Mouse (Mus musculus) olfactory bulb, adult 2 months (tissue): Measurements from ENCODE around the gene Celf2. TPM values are rescaled to one million over a fixed set of nuclear protein-coding genes. Genes with fewer than 3 reads are reported as not detected.
"Not testable (repeated sequence)": the region's sequence is repeated elsewhere in the genome, so short reads cannot be mapped to it uniquely, and the experiment has no call there.

Experiments
- H3K27ac ChIP-seq: fragments of 200-500 bp; 2 replicates; pipeline ENCODE4 v1.5.1; 2012; ENCODE audit warnings: low read depth, low read length; ENCODE audit not compliant: insufficient read depth
- H3K4me1 ChIP-seq: fragments of 200-500 bp; 2 replicates; pipeline ENCODE4 v1.6.1; 2012; ENCODE audit warnings: low read length; ENCODE audit not compliant: control insufficient read depth, insufficient read depth
- H3K4me3 ChIP-seq: fragments of 200-500 bp; 2 replicates; pipeline ENCODE4 v1.5.1; 2012; ENCODE audit warnings: mild to moderate bottlenecking, low read depth, low read length, moderate library complexity; ENCODE audit not compliant: insufficient read depth
- CTCF ChIP-seq: fragments of 200-500 bp; IDR thresholded peaks from 2 replicates; pipeline ENCODE4 v1.5.1; 2012; ENCODE audit warnings: low read depth, mild to moderate bottlenecking, low read length, moderate library complexity; ENCODE audit not compliant: insufficient read depth
- POLR2A ChIP-seq: fragments of 200-500 bp; IDR thresholded peaks from 2 replicates; pipeline ENCODE4 v1.6.1; 2012; ENCODE audit warnings: mild to moderate bottlenecking, low read depth, low read length, moderate library complexity; ENCODE audit not compliant: insufficient read depth
- WGBS: fragments of 180-500 bp; shearing (Covaris S2); methylation state at CpG from one replicate; pipeline ENCODE4 v1.1.7; 2018; 5-methylcytosine and 5-hydroxymethylcytosine counted together
- polyA plus RNA-seq: library from polyadenylated mRNA; stranded (reverse); fragments of >200 nt; gene quantifications from 2 replicates; pipeline ENCODE4 v1.2.4, GENCODE M21; 2012; ENCODE audit warnings: low replicate concordance; ENCODE audit not compliant: missing spikeins, insufficient read depth, insufficient read length

The Celf2 gene
- polyA plus RNA-seq, result 447 and 540 TPM in 2 replicates

- H3K4me3 ChIP-seq, H3K4me1 ChIP-seq, H3K27ac ChIP-seq: not testable (repeated sequence)
- 97% methylated on average over 9 of the region's 9 CpGs for WGBS
These were observed at the start of gene Celf2 for GRCm38 (mm10) chr2:7509463-7509862. Gene Celf2, minus strand, starts transcription at chr2:7509563.

DNA sequence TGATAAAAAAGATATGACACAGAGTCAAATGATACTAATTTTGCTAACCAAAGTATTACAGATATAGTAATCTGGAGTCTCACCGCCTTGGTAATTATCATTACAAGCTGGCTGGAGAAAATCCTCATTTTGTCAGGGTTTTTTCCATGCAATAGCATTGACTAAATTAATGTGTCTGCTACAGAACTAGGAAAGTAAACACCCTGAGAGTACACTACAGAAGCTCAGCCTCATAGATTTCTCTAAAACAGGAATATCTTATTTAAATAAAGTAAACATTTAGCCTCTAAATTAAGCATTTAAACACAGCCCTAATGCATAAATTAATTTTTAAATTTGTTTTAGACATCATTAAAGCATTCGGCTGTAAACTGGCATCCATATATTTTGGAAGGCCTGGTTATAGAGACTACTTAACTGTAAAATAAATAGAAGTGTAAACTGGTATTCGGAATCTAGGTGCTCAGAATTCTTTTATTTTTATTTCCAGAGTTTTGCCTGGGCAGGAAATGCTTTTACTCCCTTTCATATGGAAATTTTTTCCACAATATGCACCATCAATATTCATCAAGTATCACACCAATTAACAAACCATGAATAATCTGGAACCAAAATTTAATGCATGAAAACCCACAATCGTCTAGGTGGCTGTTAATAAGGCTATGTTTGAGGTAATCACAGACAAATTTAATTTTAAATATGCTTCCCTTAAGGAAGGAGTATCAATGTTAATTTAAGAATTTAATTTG, 46.0 kb upstream of the Celf2 start:
- TF ChIP-seq POLR2A (no peak), CTCF (no peak)
- H3K27ac ChIP-seq, result no peak overlapping the region
- no peak overlapping the region for H3K4me3 ChIP-seq
- WGBS, result 43% methylated on average over 4 of the region's 4 CpGs
- H3K4me1 ChIP-seq, result no peaks in the 10 kb centered on the region

DNA sequence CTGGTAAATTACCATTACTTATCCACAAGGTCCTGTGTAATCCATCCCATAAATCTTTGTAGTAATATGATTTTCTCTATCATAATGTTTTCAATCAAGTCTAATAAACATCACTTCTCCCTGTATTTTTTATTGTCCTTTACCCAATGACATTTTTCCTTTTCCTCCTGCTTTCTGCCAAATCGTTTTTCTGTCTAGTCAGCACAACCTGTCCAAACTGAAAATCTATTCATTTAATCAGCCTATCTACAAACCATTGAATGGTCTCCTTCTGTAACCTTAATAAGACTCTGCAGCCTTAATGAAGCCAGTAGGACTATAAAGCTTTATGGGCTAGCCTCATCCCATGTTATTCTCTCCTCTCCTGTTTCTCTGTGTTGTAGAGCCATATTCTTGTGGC, 45.2 kb upstream of the Celf2 start:
- TF ChIP-seq POLR2A (no peak), CTCF (no peak)
- Histone ChIP-seq H3K27ac (no peak overlapping the region), H3K4me1 (no peaks in the 10 kb centered on the region), H3K4me3 (no peak overlapping the region)
- WGBS, result 44% methylated on average over 1 of the region's 1 CpGs

GRCm38 (mm10) chr2:7552887-7553286, 43.5 kb upstream of the Celf2 start:
- no peak overlapping the region for H3K27ac ChIP-seq
- WGBS, result 40% methylated on average over 3 of the region's 3 CpGs

GRCm38 (mm10) chr2:7548886-7549285, 39.5 kb upstream of the Celf2 start:
- Histone ChIP-seq H3K4me3 (no peak overlapping the region), H3K4me1 (peaks cover 2% of the 10 kb centered on the region; the same call in 1 of the 2 replicates), H3K27ac (0 out of 2 replicates have a peak overlapping the region, but pooled peaks have one; percentile 13)
- no peak for TF ChIP-seq CTCF
- no peak for TF ChIP-seq POLR2A
- 32% methylated on average over 4 of the region's 4 CpGs for WGBS

More at GRCm38 (mm10) chr2:7552887-7553286, 43.5 kb upstream of the Celf2 start:
- Histone ChIP-seq H3K4me1 (peaks cover under 1% of the 10 kb centered on the region; the same call in 1 of the 2 replicates), H3K4me3 (no peak overlapping the region)
- TF ChIP-seq CTCF (no peak), POLR2A (no peak)

DNA sequence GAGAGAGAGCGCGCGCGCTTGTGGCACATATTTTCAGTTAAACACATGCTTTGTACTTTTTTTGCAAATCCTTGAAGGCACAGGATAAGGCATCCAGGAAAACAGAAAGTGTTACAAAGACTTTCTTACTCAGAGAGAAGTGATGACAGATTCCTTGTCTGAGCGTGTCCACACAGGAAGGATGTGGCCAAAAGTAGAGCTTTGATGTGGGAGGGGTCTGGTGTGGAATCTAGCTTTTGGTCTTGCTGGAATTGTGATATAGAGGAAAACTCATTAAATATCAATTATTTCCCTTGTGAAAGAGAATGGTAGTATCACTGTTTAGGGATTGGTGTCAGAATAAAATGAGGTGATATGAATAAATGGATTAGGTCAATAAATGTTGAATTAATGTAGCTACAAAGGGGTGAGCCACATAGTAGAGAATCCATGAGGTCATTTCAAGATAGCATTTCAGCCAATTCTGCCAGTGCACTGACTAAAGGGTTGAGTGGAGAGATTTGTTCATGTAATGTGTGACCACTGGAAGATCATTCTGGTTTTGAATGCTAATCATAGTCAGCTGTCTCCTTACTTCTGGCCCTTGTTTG, 25.3 kb upstream of the Celf2 start:
- TF ChIP-seq CTCF (no peak), POLR2A (no peak)
- Histone ChIP-seq H3K27ac (peak overlapping the region; percentile 41; the same call in 1 of the 2 replicates), H3K4me3 (no peak overlapping the region), H3K4me1 (0 out of 2 replicates have a peak, but pooled peaks cover under 1% of the 10 kb centered on the region)
- 96% methylated on average over 5 of the region's 5 CpGs for WGBS

DNA sequence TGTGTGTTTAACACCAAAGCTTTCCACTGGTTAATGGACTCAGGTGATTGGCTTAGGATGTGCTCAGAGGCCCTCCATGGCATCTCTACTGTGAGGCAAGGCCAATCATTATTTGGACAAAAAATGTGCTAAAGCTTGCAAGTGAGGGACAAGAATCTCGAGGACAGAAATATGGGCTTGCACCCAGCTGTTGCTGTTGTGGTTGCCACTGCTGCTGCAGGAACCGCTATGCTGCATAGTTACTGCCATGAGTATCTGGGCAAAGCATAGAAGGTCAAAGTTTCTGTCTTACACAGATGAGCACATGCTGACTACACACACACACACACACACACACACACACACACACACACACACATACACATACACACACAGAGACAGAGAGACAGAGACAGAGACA, 24.8 kb upstream of the Celf2 start:
- WGBS, result 82% methylated on average over 2 of the region's 2 CpGs
- H3K4me1 ChIP-seq, result peaks cover 5% of the 10 kb centered on the region
- H3K4me3 ChIP-seq, result no peak overlapping the region
- H3K27ac ChIP-seq, result peak overlapping the region; percentile 41; the same call in 1 of the 2 replicates
- TF ChIP-seq POLR2A, result no peak
- no peak for TF ChIP-seq CTCF

GRCm38 (mm10) chr2:7531185-7531960, 22.0 kb upstream of the Celf2 start:
- Histone ChIP-seq H3K4me3 (no peak overlapping the region), H3K4me1 (peaks cover 10% of the 10 kb centered on the region), H3K27ac (peak overlapping the region; percentile 38)
- TF ChIP-seq CTCF (no peak), POLR2A (no peak)
- 27% methylated on average over 6 of the region's 6 CpGs for WGBS
